Mouse (Mus musculus) stomach, embryonic 16.5 days (tissue): ENCODE data around the gene Tmem44. TPM values are rescaled to one million over a fixed set of nuclear protein-coding genes. Genes with fewer than 3 reads are reported as not detected.

Experiments
- ATAC-seq: fragments of 200-750 bp; cut with Nextera tagmentation; 2 replicates; pipeline ENCODE4 v1.8.0; 2017; ENCODE audit warnings: moderate number of reproducible peaks, moderate TSS enrichment; ENCODE audit not compliant: insufficient read depth, low FRiP score
- H3K27ac ChIP-seq: fragments of 300-500 bp; sonication (generic); 2 replicates; pipeline ENCODE4 v1.5.1; 2014; ENCODE audit warnings: low read length
- H3K27me3 ChIP-seq: fragments of 300-500 bp; sonication (generic); 2 replicates; pipeline ENCODE4 v1.6.1; 2014; ENCODE audit warnings: low read length, control low read depth, mixed read lengths; ENCODE audit not compliant: control insufficient read depth, insufficient read depth
- H3K36me3 ChIP-seq: fragments of 300-500 bp; sonication (generic); 2 replicates; pipeline ENCODE4 v1.6.1; 2014; ENCODE audit warnings: low read length; ENCODE audit not compliant: control insufficient read depth, insufficient read depth
- H3K4me1 ChIP-seq: fragments of 300-500 bp; sonication (generic); 2 replicates; pipeline ENCODE4 v1.6.1; 2014; ENCODE audit warnings: low read length, control low read depth, mixed read lengths; ENCODE audit not compliant: control insufficient read depth, insufficient read depth
- H3K4me2 ChIP-seq: fragments of 300-500 bp; sonication (generic); 2 replicates; pipeline ENCODE4 v1.6.1; 2014; ENCODE audit warnings: low read depth, low read length, mixed read lengths
- H3K4me3 ChIP-seq: fragments of 300-500 bp; sonication (generic); replicated peaks from 2 replicates; pipeline ENCODE4 v1.5.1; 2014; ENCODE audit warnings: mild to moderate bottlenecking, low read length
- H3K9ac ChIP-seq: fragments of 300-500 bp; sonication (generic); 2 replicates; pipeline ENCODE4 v1.6.1; 2014; ENCODE audit warnings: low read length
- H3K9me3 ChIP-seq: fragments of 300-500 bp; sonication (generic); replicated peaks from 2 replicates; pipeline ENCODE4 v1.6.1; 2016; ENCODE audit warnings: low read length, control low read depth; ENCODE audit not compliant: control insufficient read depth
- WGBS: fragments of 180-500 bp; shearing (Covaris S2); extraction: QIAGEN DNeasy Blood & Tissue Kit; methylation state at CpG from one replicate; pipeline ENCODE4 v1.1.7; 2014; 5-methylcytosine and 5-hydroxymethylcytosine counted together
- polyA plus RNA-seq: library from polyadenylated mRNA; unstranded; fragments of >200 nt; fragmentation: Nextera tagmentation; extraction: Ambion mirVana; gene quantifications from 2 replicates; pipeline ENCODE4 v1.2.1, GENCODE M21; 2015

Gene Tmem44
- polyA plus RNA-seq: 8.4 and 11.0 TPM in 2 replicates

- Histone ChIP-seq H3K4me3 (peak within 1 kb of the TSS; percentile 77), H3K27me3 (no peaks in the 10 kb centered on the region), H3K27ac (no peak within 1 kb of the TSS), H3K4me2 (peak within 1 kb of the TSS; percentile 68), H3K36me3 (0 out of 2 replicates have a peak, but pooled peaks cover 4% of the 10 kb centered on the region), H3K4me1 (peaks cover 13% of the 10 kb centered on the region; the same call in 1 of the 2 replicates), H3K9me3 (peaks cover 9% of the 10 kb centered on the region), H3K9ac (peak within 1 kb of the TSS; percentile 94)
- WGBS: 4% methylated on average over 14 of the region's 14 CpGs
- peak; percentile 31 for ATAC-seq
These were observed at the start of gene Tmem44 for GRCm38 (mm10) chr16:30550748-30551192. Gene Tmem44 (minus strand): TSS chr16:30550842.

GRCm38 (mm10) chr16:30599491-30600268, 49.0 kb upstream of the Tmem44 start, which contains the start of gene Fam43a:
Gene Fam43a (plus strand): TSS chr16:30599723.
- Histone ChIP-seq H3K36me3 (no peaks in the 10 kb centered on the region), H3K4me2 (peak within 1 kb of the TSS; percentile 92), H3K9ac (peak within 1 kb of the TSS; percentile 85), H3K9me3 (no peaks in the 10 kb centered on the region), H3K4me3 (peak within 1 kb of the TSS; percentile 73), H3K27ac (peak within 1 kb of the TSS; percentile 86), H3K27me3 (no peaks in the 10 kb centered on the region), H3K4me1 (peaks cover 39% of the 10 kb centered on the region)
- under 1% methylated on average over 63 of the region's 63 CpGs for WGBS
- ATAC-seq: peak; percentile 87

GRCm38 (mm10) chr16:30596959-30597681, 46.5 kb upstream of the Tmem44 start:
- Histone ChIP-seq H3K27ac (peak overlapping the region; percentile 67), H3K4me3 (peak overlapping the region; percentile 34), H3K4me2 (peak overlapping the region; percentile 50), H3K27me3 (no peaks in the 10 kb centered on the region), H3K9me3 (no peaks in the 10 kb centered on the region), H3K4me1 (peaks cover 27% of the 10 kb centered on the region), H3K36me3 (no peaks in the 10 kb centered on the region), H3K9ac (peak overlapping the region; percentile 54; the same call in 1 of the 2 replicates)
- 9% methylated on average over 16 of the region's 16 CpGs for WGBS
- peak; percentile 30; the same call in 1 of the 2 replicates for ATAC-seq

GRCm38 (mm10) chr16:30595835-30596557, 45.4 kb upstream of the Tmem44 start:
- Histone ChIP-seq H3K36me3 (no peaks in the 10 kb centered on the region), H3K4me2 (0 out of 2 replicates have a peak overlapping the region, but pooled peaks have one; percentile 50), H3K27ac (0 out of 2 replicates have a peak overlapping the region, but pooled peaks have one; percentile 15), H3K9me3 (no peaks in the 10 kb centered on the region), H3K27me3 (no peaks in the 10 kb centered on the region), H3K4me3 (no peak overlapping the region), H3K9ac (no peak overlapping the region), H3K4me1 (peaks cover 15% of the 10 kb centered on the region)
- ATAC-seq: no peak
- WGBS: 54% methylated on average over 14 of the region's 14 CpGs

- ATAC-seq: no peak
- Histone ChIP-seq H3K4me2 (no peak overlapping the region), H3K27me3 (no peaks in the 10 kb centered on the region), H3K9me3 (no peaks in the 10 kb centered on the region), H3K4me3 (no peak overlapping the region), H3K27ac (no peak overlapping the region), H3K9ac (no peak overlapping the region), H3K4me1 (peaks cover 11% of the 10 kb centered on the region), H3K36me3 (no peaks in the 10 kb centered on the region)
- WGBS: 49% methylated on average over 3 of the region's 3 CpGs
These were observed 44.7 kb upstream of the Tmem44 start for GRCm38 (mm10) chr16:30595356-30595755.

- no peak overlapping the region for H3K4me2 ChIP-seq
These were observed 41.3 kb upstream of the Tmem44 start for GRCm38 (mm10) chr16:30591990-30592389.

GRCm38 (mm10) chr16:30590264-30591209, 39.9 kb upstream of the Tmem44 start:
- no peak for ATAC-seq
- no peak overlapping the region for H3K9ac ChIP-seq
- H3K4me1 ChIP-seq: 0 out of 2 replicates have a peak, but pooled peaks cover 10% of the 10 kb centered on the region
- WGBS: 24% methylated on average over 7 of the region's 7 CpGs
- H3K36me3 ChIP-seq: no peaks in the 10 kb centered on the region
- no peaks in the 10 kb centered on the region for H3K9me3 ChIP-seq
- H3K4me2 ChIP-seq: no peak overlapping the region
- H3K27ac ChIP-seq: no peak overlapping the region; the same call in 1 of the 2 replicates
- H3K27me3 ChIP-seq: no peaks in the 10 kb centered on the region
- no peak overlapping the region for H3K4me3 ChIP-seq

More at GRCm38 (mm10) chr16:30591990-30592389, 41.3 kb upstream of the Tmem44 start:
- no peak for ATAC-seq
- H3K9me3 ChIP-seq: no peaks in the 10 kb centered on the region
- no peaks in the 10 kb centered on the region for H3K27me3 ChIP-seq
- no peaks in the 10 kb centered on the region for H3K36me3 ChIP-seq
- 45% methylated on average over 3 of the region's 3 CpGs for WGBS
- peaks cover 7% of the 10 kb centered on the region; the same call in 1 of the 2 replicates for H3K4me1 ChIP-seq
- H3K9ac ChIP-seq: no peak overlapping the region
- H3K27ac ChIP-seq: no peak overlapping the region
- H3K4me3 ChIP-seq: no peak overlapping the region
